ENCODE assay signal across 9 mouse cellular contexts in the genomic region with DNA sequence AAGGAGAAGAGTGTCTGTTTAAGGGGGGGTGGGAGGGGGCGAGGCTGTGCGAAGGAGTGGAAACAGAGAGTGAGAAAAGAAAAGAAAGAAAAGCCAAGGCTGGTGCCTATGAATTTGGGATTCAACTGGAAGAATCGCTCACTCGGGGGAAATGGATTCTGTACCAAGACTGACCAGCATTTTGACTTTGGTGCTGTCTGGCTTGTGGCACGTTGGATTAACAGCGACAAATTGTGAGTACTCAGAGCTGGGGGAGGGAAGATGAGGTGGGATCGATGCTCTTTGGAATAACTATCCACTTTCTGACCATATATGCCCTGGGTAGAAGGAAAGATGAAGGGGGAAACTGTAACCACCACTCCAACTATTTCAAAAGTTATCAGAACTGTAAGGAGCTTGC. TPM values are rescaled to one million over a fixed set of nuclear protein-coding genes. Genes with fewer than 3 reads are reported as not detected.
DNase-seq lines count a peak whose midpoint lies in the region; ATAC-seq lines count a peak whose summit lies in the region.
"Had no signal": no experiment of that assay in that cellular context is flagged by ENCODE, and none has a peak within 500 bp of the region (broad histone marks: within the 10 kb centered on the region; RNA-seq: fewer than 3 reads in every experiment).

A gene (plus strand): TSS at position 152 of the 400 bp plus-strand sequence.

- no peak for ATAC-seq in heart, embryonic 13.5 days (ENCODE audit: extremely low read depth, insufficient number of reproducible peaks, low FRiP score, low TSS enrichment)
- peak; percentile 51; the same call in 1 of the 2 replicates for ATAC-seq in hindbrain, embryonic 11.5 days (ENCODE audit: low FRiP score)
- ATAC-seq in limb, embryonic 12.5 days (ENCODE audit: insufficient number of reproducible peaks, insufficient read depth, low FRiP score, low TSS enrichment, low read depth), result no peak

- 21% methylated on average over 7 of the region's 7 CpGs for WGBS in heart, embryonic 13.5 days
- WGBS in embryonic facial prominence, embryonic 10.5 days, result 31% methylated on average over 7 of the region's 7 CpGs
- WGBS in hindbrain, embryonic 11.5 days, result 28% methylated on average over 7 of the region's 7 CpGs
- 35% methylated on average over 7 of the region's 7 CpGs for WGBS in limb, embryonic 12.5 days

- H3K4me2 ChIP-seq in heart, embryonic 13.5 days, result peak within 1 kb of the TSS; percentile 48
- peak within 1 kb of the TSS; percentile 42 for H3K4me2 ChIP-seq in hindbrain, embryonic 11.5 days (replicated peaks; ENCODE audit: low read depth, low read length)
- peak within 1 kb of the TSS; percentile 26; the same call in 1 of the 2 replicates for H3K4me2 ChIP-seq in limb, embryonic 12.5 days

- H3K4me1 ChIP-seq in heart, embryonic 13.5 days, result no peaks in the 10 kb centered on the region
- peaks cover 4% of the 10 kb centered on the region; the same call in 1 of the 2 replicates for H3K4me1 ChIP-seq in embryonic facial prominence, embryonic 10.5 days
- H3K4me1 ChIP-seq in hindbrain, embryonic 11.5 days (replicated peaks; ENCODE audit: control insufficient read depth, insufficient read depth, low read length), result no peaks in the 10 kb centered on the region
- no peaks in the 10 kb centered on the region for H3K4me1 ChIP-seq in limb, embryonic 12.5 days (replicated peaks)

- H3K9ac ChIP-seq in heart, embryonic 13.5 days, result no peak within 1 kb of the TSS
- no peak within 1 kb of the TSS for H3K9ac ChIP-seq in hindbrain, embryonic 11.5 days (ENCODE audit: low read depth, low read length)
- no peak within 1 kb of the TSS for H3K9ac ChIP-seq in limb, embryonic 12.5 days (replicated peaks)

- H3K27ac ChIP-seq in heart, embryonic 13.5 days (replicated peaks), result no peak within 1 kb of the TSS
- no peak within 1 kb of the TSS for H3K27ac ChIP-seq in embryonic facial prominence, embryonic 10.5 days (replicated peaks)
- no peak within 1 kb of the TSS for H3K27ac ChIP-seq in hindbrain, embryonic 11.5 days (ENCODE audit: low read depth, low read length)
- no peak within 1 kb of the TSS for H3K27ac ChIP-seq in limb, embryonic 12.5 days

- H3K4me3 ChIP-seq in heart, embryonic 13.5 days, result no peak within 1 kb of the TSS
- peak within 1 kb of the TSS; percentile 36; the same call in 1 of the 2 replicates for H3K4me3 ChIP-seq in embryonic facial prominence, embryonic 10.5 days
- H3K4me3 ChIP-seq in hindbrain, embryonic 11.5 days (ENCODE audit: low read depth, low read length), result peak within 1 kb of the TSS; percentile 24
- no peak within 1 kb of the TSS for H3K4me3 ChIP-seq in limb, embryonic 12.5 days (replicated peaks)

- DNase-seq in heart, adult 8-10 months (ENCODE audit: low spot score), result no peak
- DNase-seq in embryonic facial prominence, embryonic 10.5 days (ENCODE audit: low spot score), result no peak
- no peak for DNase-seq in hindbrain, embryonic 11.5 days (ENCODE audit: low spot score)
- no peak for DNase-seq in embryo, embryonic 10 days (ENCODE audit: low spot score)
- DNase-seq in MN1 (ENCODE audit: low spot score), result no peak
- no peak for DNase-seq in Muller cell, postnatal 12 days (ENCODE audit: inconsistent ontology term)

- H3K36me3 ChIP-seq in heart, embryonic 13.5 days, result no peaks in the 10 kb centered on the region
- no peaks in the 10 kb centered on the region for H3K36me3 ChIP-seq in embryonic facial prominence, embryonic 10.5 days (replicated peaks)
- no peaks in the 10 kb centered on the region for H3K36me3 ChIP-seq in hindbrain, embryonic 11.5 days (ENCODE audit: control insufficient read depth, insufficient read depth, low read length)
- H3K36me3 ChIP-seq in limb, embryonic 12.5 days, result no peaks in the 10 kb centered on the region

- no peaks in the 10 kb centered on the region; the same call in 1 of the 2 replicates for H3K27me3 ChIP-seq in heart, embryonic 13.5 days (replicated peaks)
- no peaks in the 10 kb centered on the region for H3K27me3 ChIP-seq in embryonic facial prominence, embryonic 10.5 days (replicated peaks; ENCODE audit: low read depth, poor library complexity, severe bottlenecking)
- H3K27me3 ChIP-seq in hindbrain, embryonic 11.5 days (ENCODE audit: control insufficient read depth, insufficient read depth, low read length), result no peaks in the 10 kb centered on the region
- no peaks in the 10 kb centered on the region for H3K27me3 ChIP-seq in limb, embryonic 12.5 days

- no peaks in the 10 kb centered on the region for H3K9me3 ChIP-seq in heart, embryonic 13.5 days
- H3K9me3 ChIP-seq in embryonic facial prominence, embryonic 10.5 days, result no peaks in the 10 kb centered on the region
- no peaks in the 10 kb centered on the region for H3K9me3 ChIP-seq in hindbrain, embryonic 11.5 days (ENCODE audit: control insufficient read depth, low read length)
- H3K9me3 ChIP-seq in limb, embryonic 12.5 days, result no peaks in the 10 kb centered on the region

RNA-seq across cellular contexts. Expression of the gene that starts here (rescaled TPM):
- not detected in 2 replicates for polyA plus RNA-seq in heart, embryonic 13.5 days (2015; fragmentation: Nextera tagmentation; extraction: Ambion mirVana)
- under 1 TPM; 0.44 to 0.79 (median 0.57) TPM for total RNA-seq in heart, adult 8-10 months (2022)
- polyA plus RNA-seq in embryonic facial prominence, embryonic 10.5 days (2016; fragmentation: Nextera tagmentation; extraction: Ambion mirVana), result 0.12 TPM in 1 of 2 replicates, not detected in the other
- 0.28 and 0.39 TPM in 2 replicates for polyA plus RNA-seq in hindbrain, embryonic 11.5 days (2014; fragmentation: Nextera tagmentation; extraction: Ambion mirVana)
- not detected in 2 replicates for polyA plus RNA-seq in limb, embryonic 12.5 days (2016; fragmentation: Nextera tagmentation; extraction: Ambion mirVana)
- polyA plus RNA-seq: kidney, adult 2 months had no signal

Comparison
In these comparisons a context has a peak if more than half of its experiments do, and no peak if none do; other contexts are left out.
1. Peak in ATAC-seq, H3K4me3 ChIP-seq and H3K4me2 ChIP-seq in hindbrain, embryonic 11.5 days; RNA of the gene not detected or under 1 TPM.